Mouse (Mus musculus) hindbrain, postnatal 0 days (tissue): ENCODE results near the gene Olfr648. TPM values are rescaled to one million over a fixed set of nuclear protein-coding genes. Genes with fewer than 3 reads are reported as not detected.

ENCODE experiments used
- ATAC-seq: fragments of 200-750 bp; cut with Nextera tagmentation; 2 replicates; pipeline ENCODE4 v1.8.0; 2017; ENCODE audit warnings: mild to moderate bottlenecking, moderate TSS enrichment, moderate library complexity
- DNase-seq: peaks from one replicate; pipeline ENCODE4 v3.0.0-alpha.2; 2015; ENCODE audit warnings: low spot score
- H3K27ac ChIP-seq: fragments of 300-500 bp; sonication (generic); 2 replicates; pipeline ENCODE4 v1.5.1; 2014; ENCODE audit warnings: mild to moderate bottlenecking
- H3K27me3 ChIP-seq: fragments of 300-500 bp; sonication (generic); 2 replicates; pipeline ENCODE4 v1.6.1; 2014; ENCODE audit warnings: low read length, mixed read lengths; ENCODE audit not compliant: insufficient read depth
- H3K36me3 ChIP-seq: fragments of 300-500 bp; sonication (generic); 2 replicates; pipeline ENCODE4 v1.6.1; 2014; ENCODE audit warnings: low read length, mixed read lengths; ENCODE audit not compliant: insufficient read depth
- H3K4me1 ChIP-seq: fragments of 300-500 bp; sonication (generic); 2 replicates; pipeline ENCODE4 v1.6.1; 2014; ENCODE audit warnings: antibody characterized with exemption, low read length, mixed read lengths; ENCODE audit not compliant: insufficient read depth
- H3K4me2 ChIP-seq: fragments of 300-500 bp; sonication (generic); 2 replicates; pipeline ENCODE4 v1.6.1; 2014; ENCODE audit warnings: low read depth, mild to moderate bottlenecking, low read length, moderate library complexity, mixed read lengths
- H3K4me3 ChIP-seq: fragments of 300-500 bp; sonication (generic); 2 replicates; pipeline ENCODE4 v1.5.1; 2014; ENCODE audit warnings: low read length
- H3K9ac ChIP-seq: fragments of 300-500 bp; sonication (generic); replicated peaks from 2 replicates; pipeline ENCODE4 v1.6.1; 2014; ENCODE audit warnings: mild to moderate bottlenecking, low read length, moderate library complexity, mixed read lengths
- H3K9me3 ChIP-seq: fragments of 300-500 bp; sonication (generic); 2 replicates; pipeline ENCODE4 v1.6.1; 2016; ENCODE audit warnings: low read length, mixed read lengths
- CTCF ChIP-seq: IDR thresholded peaks from 2 replicates; pipeline ENCODE4 v1.5.1; 2016; ENCODE audit warnings: antibody characterized with exemption, control low read depth, low read depth
- WGBS: fragments of 180-500 bp; shearing (Covaris S2); extraction: QIAGEN DNeasy Blood & Tissue Kit; methylation state at CpG from one replicate; pipeline ENCODE4 v1.1.7; 2014; 5-methylcytosine and 5-hydroxymethylcytosine counted together
- polyA plus RNA-seq: library from polyadenylated mRNA; unstranded; fragments of >200 nt; fragmentation: Nextera tagmentation; extraction: Ambion mirVana; gene quantifications from 2 replicates; pipeline ENCODE4 v1.2.1, GENCODE M21; 2015
- total RNA-seq: library from RNA; depleted of rRNA; stranded (reverse); fragments of >200 nt; gene quantifications from 2 replicates; pipeline ENCODE4 v1.2.3, GENCODE M21; 2014

Gene Olfr648
- total and polyA plus RNA-seq, 2 experiments from 2014 or later, result 0.40 TPM; not detected in 1

DNA sequence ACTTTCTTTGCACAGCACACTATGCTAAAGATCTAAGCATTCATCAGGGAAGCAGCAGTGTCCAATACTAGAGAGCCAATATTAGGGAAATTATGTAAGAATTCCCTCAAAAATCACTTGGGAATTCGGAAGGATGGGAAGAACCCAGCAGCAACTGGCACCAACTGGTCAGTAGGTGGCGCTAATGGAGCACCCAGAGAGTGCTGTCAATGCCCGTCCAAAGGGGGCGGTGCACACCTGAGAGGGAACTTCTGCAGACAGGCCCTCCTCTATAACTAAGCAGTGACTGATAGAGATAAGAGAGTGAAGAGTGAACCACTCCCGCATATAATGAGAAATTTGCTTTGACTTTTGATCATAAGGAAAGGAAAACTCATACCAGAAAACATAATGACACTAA is 16.6 kb upstream of the Olfr648 start:
- peak; percentile 65 for DNase-seq
- Histone ChIP-seq H3K4me2 (no peak overlapping the region), H3K4me1 (no peaks in the 10 kb centered on the region), H3K36me3 (no peaks in the 10 kb centered on the region), H3K27me3 (no peaks in the 10 kb centered on the region), H3K9me3 (no peaks in the 10 kb centered on the region), H3K27ac (no peak overlapping the region), H3K4me3 (no peak overlapping the region), H3K9ac (no peak overlapping the region)
- peak; percentile 83 for TF ChIP-seq CTCF
- ATAC-seq, result no peak
- WGBS, result 8% methylated on average over 5 of the region's 5 CpGs

DNA sequence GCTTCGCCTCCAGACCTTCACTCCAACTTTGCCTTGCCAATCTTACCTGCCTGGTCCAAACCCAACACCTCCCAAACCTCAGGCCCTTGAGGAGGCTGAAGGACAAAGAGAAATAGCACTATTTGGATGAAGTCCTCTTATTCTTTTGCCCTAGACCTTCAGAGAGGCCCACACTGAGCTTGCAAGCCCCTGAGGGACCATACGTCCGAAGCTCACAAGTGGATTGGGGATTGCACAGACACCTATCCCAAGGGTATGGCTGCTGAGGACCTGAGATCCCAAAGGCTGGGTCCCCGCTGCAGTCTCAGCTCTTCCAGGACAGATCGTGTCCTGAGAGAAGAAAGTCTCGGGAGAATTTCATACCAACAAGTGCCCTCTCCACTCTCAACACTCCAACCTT is 12.7 kb upstream of the Olfr648 start, which contains the start of gene Olfr649:
Olfr649 (minus strand) TSS at position 101 of the 400 bp plus-strand sequence.
- no peaks in the 10 kb centered on the region for H3K9me3 ChIP-seq
- H3K27me3 ChIP-seq, result no peaks in the 10 kb centered on the region
- no peak within 1 kb of the TSS for H3K9ac ChIP-seq
- ATAC-seq, result no peak
- no peak within 1 kb of the TSS for H3K4me3 ChIP-seq
- 90% methylated on average over 6 of the region's 6 CpGs for WGBS
- no peak within 1 kb of the TSS for H3K27ac ChIP-seq
- no peaks in the 10 kb centered on the region for H3K36me3 ChIP-seq
- TF ChIP-seq CTCF, result no peak
- H3K4me2 ChIP-seq, result no peak within 1 kb of the TSS
- DNase-seq, result no peak
- no peaks in the 10 kb centered on the region for H3K4me1 ChIP-seq

DNA sequence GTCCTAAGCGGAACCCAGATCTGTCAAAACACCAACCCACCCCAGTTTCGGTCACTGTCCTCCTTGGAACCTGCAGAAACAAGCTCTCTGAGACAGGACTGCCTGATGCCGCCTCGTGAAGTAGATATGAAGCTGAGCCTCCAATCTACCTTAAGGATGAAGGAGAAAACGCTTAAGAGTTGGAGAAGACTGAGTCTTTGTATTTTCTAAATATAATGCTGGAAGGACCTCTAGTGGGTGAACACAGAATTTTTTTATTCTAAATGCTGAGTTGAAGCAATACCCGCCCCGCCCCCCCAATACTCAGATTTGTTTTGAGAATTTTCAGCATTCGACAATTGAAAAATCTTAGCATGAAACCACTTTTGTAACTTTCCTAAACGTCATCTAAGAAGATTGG is 8.1 kb upstream of the Olfr648 start:
- WGBS, result 65% methylated on average over 9 of the region's 9 CpGs
- DNase-seq (peak; percentile 16), ATAC-seq (no peak)
- Histone ChIP-seq H3K9me3 (no peaks in the 10 kb centered on the region), H3K4me3 (no peak overlapping the region), H3K4me2 (no peak overlapping the region), H3K27ac (no peak overlapping the region), H3K36me3 (no peaks in the 10 kb centered on the region), H3K9ac (no peak overlapping the region), H3K27me3 (no peaks in the 10 kb centered on the region), H3K4me1 (no peaks in the 10 kb centered on the region)
- TF ChIP-seq CTCF, result no peak

DNA sequence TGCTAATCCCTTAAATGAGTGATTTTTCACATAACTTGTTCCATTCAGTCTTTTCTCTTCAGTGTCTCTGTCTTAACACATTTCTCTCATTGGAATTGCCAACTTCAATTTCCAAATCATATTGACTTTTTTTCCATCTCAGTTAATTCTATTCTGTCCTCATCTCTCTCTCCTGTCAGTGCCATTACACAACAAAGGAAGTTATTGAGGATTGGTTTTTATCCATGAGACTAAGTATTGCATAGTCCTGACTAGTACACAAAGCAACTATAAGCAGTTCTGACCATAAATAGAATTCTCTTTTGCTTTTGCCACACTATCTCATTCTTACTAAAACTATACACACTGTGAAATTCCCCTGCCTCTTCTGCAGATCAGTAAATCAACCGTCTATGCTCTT is 4.1 kb downstream of the Olfr648 start:
- Histone ChIP-seq H3K27me3 (no peaks in the 10 kb centered on the region), H3K9me3 (no peaks in the 10 kb centered on the region), H3K4me3 (no peak overlapping the region), H3K4me2 (no peak overlapping the region), H3K36me3 (no peaks in the 10 kb centered on the region), H3K4me1 (no peaks in the 10 kb centered on the region), H3K9ac (no peak overlapping the region), H3K27ac (no peak overlapping the region)
- WGBS, result 56% methylated on average over 1 of the region's 1 CpGs
- no peak for DNase-seq
- ATAC-seq, result no peak
- TF ChIP-seq CTCF, result no peak

DNA sequence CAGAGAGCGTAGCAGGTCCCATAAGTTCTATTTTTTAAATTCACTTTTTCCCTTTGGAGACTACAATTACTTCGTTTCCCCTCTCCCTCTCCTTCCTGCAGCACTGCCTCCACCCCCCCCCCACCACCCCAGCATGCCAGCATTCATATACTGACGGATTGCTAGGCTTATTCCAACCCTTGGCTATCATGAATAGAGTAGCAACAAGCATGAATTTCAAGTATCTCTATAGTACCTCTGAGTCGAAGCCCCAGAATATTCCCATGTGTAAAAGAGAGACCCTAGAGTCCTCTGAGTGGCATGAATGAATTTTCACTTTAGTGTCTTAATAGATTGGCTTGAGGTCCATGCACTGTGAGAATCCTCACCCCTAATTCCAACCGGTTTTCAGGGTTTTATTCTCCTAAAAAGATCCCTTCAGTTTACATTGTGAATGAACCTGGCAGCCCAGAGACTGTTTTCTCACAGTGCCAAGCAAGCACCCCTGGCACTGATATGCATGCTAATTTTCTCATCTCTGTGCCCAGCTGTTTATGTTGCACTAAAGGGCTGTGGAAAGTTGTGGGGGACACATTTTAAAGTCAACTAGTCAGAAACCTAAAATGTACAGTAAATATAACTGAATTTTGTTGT is 4.7 kb downstream of the Olfr648 start:
- no peak for TF ChIP-seq CTCF
- peak; percentile 51; the same call in 1 of the 2 replicates for ATAC-seq
- no peaks in the 10 kb centered on the region for H3K4me1 ChIP-seq
- no peaks in the 10 kb centered on the region for H3K9me3 ChIP-seq
- no peaks in the 10 kb centered on the region for H3K36me3 ChIP-seq
- H3K27me3 ChIP-seq, result no peaks in the 10 kb centered on the region
- no peak overlapping the region for H3K27ac ChIP-seq
- no peak overlapping the region for H3K4me2 ChIP-seq
- no peak overlapping the region for H3K9ac ChIP-seq
- WGBS, result 52% methylated on average over 5 of the region's 5 CpGs
- DNase-seq, result peak; percentile 5
- H3K4me3 ChIP-seq, result no peak overlapping the region

DNA sequence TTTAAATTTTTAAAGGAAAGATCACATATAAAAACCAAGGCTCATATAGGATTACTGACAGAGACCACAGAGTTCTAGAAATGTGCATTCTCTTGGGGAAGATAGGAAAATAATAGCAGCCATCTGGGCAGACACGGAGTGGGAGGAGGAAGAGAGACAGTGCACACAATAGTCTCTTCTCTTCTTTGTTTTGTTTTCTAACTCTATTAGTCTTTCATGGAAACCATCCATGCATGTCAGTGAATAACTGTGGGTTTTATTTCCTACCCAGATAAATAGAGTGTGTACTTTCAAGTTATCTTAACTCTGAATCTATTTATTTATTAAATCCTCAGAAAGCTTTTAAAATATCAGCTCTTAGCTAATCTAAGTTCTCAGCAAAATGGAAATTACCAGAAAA is 8.1 kb downstream of the Olfr648 start:
- H3K4me2 ChIP-seq, result no peak overlapping the region
- WGBS, result 23% methylated on average over 1 of the region's 1 CpGs
- no peaks in the 10 kb centered on the region for H3K27me3 ChIP-seq
- TF ChIP-seq CTCF, result no peak
- H3K4me3 ChIP-seq, result no peak overlapping the region
- no peak overlapping the region for H3K27ac ChIP-seq
- H3K9me3 ChIP-seq, result no peaks in the 10 kb centered on the region
- no peak overlapping the region for H3K9ac ChIP-seq
- ATAC-seq (no peak), DNase-seq (no peak)
- no peaks in the 10 kb centered on the region for H3K4me1 ChIP-seq
- no peaks in the 10 kb centered on the region for H3K36me3 ChIP-seq

DNA sequence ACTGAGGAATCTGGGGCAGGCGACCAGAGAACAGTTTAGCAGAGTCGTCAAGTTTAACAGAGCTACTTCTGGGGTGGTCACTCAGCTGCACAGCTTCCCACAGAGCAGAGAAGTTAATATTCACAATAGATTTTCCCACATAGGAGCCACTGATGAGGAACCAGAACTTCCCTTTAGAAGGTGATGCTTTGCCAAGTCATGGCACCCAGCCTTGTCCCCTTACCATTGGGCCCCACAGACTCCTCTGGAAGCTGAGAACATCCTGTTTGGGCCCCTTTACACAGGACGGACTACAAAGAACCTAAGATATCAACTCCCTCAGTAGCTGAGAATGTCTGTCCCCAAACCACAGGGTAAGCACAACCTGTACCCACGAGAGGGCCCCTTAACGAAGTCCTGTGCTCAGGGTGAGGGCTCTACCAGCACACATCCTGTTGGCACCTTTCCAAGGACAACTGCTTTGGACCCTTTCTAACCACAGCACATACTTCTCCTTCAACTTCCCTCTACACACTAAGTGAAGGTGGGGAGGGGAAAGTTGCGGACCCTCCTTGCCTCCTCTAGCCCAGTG is 13.5 kb downstream of the Olfr648 start:
- Histone ChIP-seq H3K9ac (no peak overlapping the region), H3K9me3 (no peaks in the 10 kb centered on the region), H3K4me3 (no peak overlapping the region), H3K4me1 (no peaks in the 10 kb centered on the region), H3K4me2 (no peak overlapping the region), H3K27ac (no peak overlapping the region), H3K36me3 (no peaks in the 10 kb centered on the region), H3K27me3 (no peaks in the 10 kb centered on the region)
- DNase-seq (no peak), ATAC-seq (no peak)
- WGBS, result 80% methylated on average over 6 of the region's 6 CpGs
- TF ChIP-seq CTCF, result no peak
